Mouse (Mus musculus) olfactory bulb, adult 2 months (tissue): ENCODE data around the gene Nop58.

ENCODE experiments used
- CTCF ChIP-seq: fragments of 200-500 bp; IDR thresholded peaks from 2 replicates; pipeline ENCODE4 v1.5.1; 2012; ENCODE audit warnings: low read depth, mild to moderate bottlenecking, low read length, moderate library complexity; ENCODE audit not compliant: insufficient read depth
- POLR2A ChIP-seq: fragments of 200-500 bp; IDR thresholded peaks from 2 replicates; pipeline ENCODE4 v1.6.1; 2012; ENCODE audit warnings: mild to moderate bottlenecking, low read depth, low read length, moderate library complexity; ENCODE audit not compliant: insufficient read depth

GRCm38 (mm10) chr1:59749047-59749446, 64.3 kb downstream of the Nop58 start:
- no peak for TF ChIP-seq CTCF
- TF ChIP-seq POLR2A = no peak
